Comparison of ENCODE assay signal across 11 mouse cellular contexts in the genomic region with DNA sequence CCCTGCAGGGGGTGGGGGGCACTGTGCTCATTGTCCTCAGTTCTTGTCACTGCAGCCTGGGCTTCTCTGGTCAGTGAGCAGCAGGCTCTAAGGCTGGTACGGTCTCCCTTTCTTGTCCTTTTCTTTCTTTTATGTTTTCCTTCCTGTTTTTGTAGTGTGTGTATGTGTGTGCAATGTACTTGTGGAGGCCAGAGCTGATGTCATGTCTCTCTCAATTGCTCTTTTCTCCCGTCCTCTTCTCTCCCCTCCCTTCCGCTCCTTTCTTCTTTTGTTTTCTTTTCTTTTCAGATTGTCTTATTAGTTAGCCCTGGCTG. TPM values are rescaled to one million over a fixed set of nuclear protein-coding genes. Genes with fewer than 3 reads are reported as not detected.
DNase-seq lines count a peak whose midpoint lies in the region; ATAC-seq lines count a peak whose summit lies in the region.
"Had no signal": no experiment of that assay in that cellular context is flagged by ENCODE, and none has a peak within 500 bp of the region (broad histone marks: within the 10 kb centered on the region; RNA-seq: fewer than 3 reads in every experiment).

No protein-coding gene starts in this region.

- H3K4me3 ChIP-seq in heart, embryonic 11.5 days (ENCODE audit: low read depth, low read length) = no peak overlapping the region
- no peak overlapping the region for H3K4me3 ChIP-seq in embryonic facial prominence, embryonic 11.5 days (ENCODE audit: low read depth, low read length)
- H3K4me3 ChIP-seq in hindbrain, embryonic 13.5 days = peak overlapping the region; percentile 5; the same call in 1 of the 2 replicates
- H3K4me3 ChIP-seq in midbrain, embryonic 12.5 days = peak overlapping the region; percentile 23

- H3K27ac ChIP-seq in heart, embryonic 11.5 days (ENCODE audit: low read depth, low read length) = peak overlapping the region; percentile 73
- H3K27ac ChIP-seq in embryonic facial prominence, embryonic 11.5 days (replicated peaks; ENCODE audit: low read depth, low read length) = no peak overlapping the region
- H3K27ac ChIP-seq in hindbrain, embryonic 13.5 days = peak overlapping the region; percentile 86
- H3K27ac ChIP-seq in midbrain, embryonic 12.5 days (replicated peaks) = peak overlapping the region; percentile 79

- no peaks in the 10 kb centered on the region for H3K9me3 ChIP-seq in heart, embryonic 11.5 days (replicated peaks; ENCODE audit: control insufficient read depth, low read length)
- no peaks in the 10 kb centered on the region for H3K9me3 ChIP-seq in embryonic facial prominence, embryonic 11.5 days (replicated peaks; ENCODE audit: control insufficient read depth, low read length)
- no peaks in the 10 kb centered on the region for H3K9me3 ChIP-seq in hindbrain, embryonic 13.5 days
- no peaks in the 10 kb centered on the region for H3K9me3 ChIP-seq in midbrain, embryonic 12.5 days

- no peak; the same call in 1 of the 2 replicates for ATAC-seq in heart, embryonic 11.5 days (replicated peaks; ENCODE audit: insufficient number of reproducible peaks, low FRiP score, low TSS enrichment)
- 0 out of 2 replicates have a peak, but pooled peaks have one; percentile 53 for ATAC-seq in embryonic facial prominence, embryonic 11.5 days (replicated peaks; ENCODE audit: insufficient number of reproducible peaks, low FRiP score, low TSS enrichment, low read depth)
- no peak for ATAC-seq in hindbrain, embryonic 13.5 days (ENCODE audit: low FRiP score)
- no peak for ATAC-seq in midbrain, embryonic 12.5 days (ENCODE audit: low FRiP score, low read depth)

- peaks cover 53% of the 10 kb centered on the region for H3K4me1 ChIP-seq in heart, embryonic 11.5 days (ENCODE audit: control insufficient read depth, insufficient read depth, low read length)
- H3K4me1 ChIP-seq in embryonic facial prominence, embryonic 11.5 days (ENCODE audit: control insufficient read depth, insufficient read depth, low read length) = peaks cover 9% of the 10 kb centered on the region
- peaks cover 43% of the 10 kb centered on the region for H3K4me1 ChIP-seq in hindbrain, embryonic 13.5 days (replicated peaks)
- peaks cover 31% of the 10 kb centered on the region for H3K4me1 ChIP-seq in midbrain, embryonic 12.5 days

- WGBS in heart, embryonic 11.5 days (ENCODE audit: insufficient replicate concordance) = 54% methylated on average over 3 of the region's 3 CpGs
- 70% methylated on average over 3 of the region's 3 CpGs for WGBS in embryonic facial prominence, embryonic 11.5 days
- 25% methylated on average over 3 of the region's 3 CpGs for WGBS in hindbrain, embryonic 13.5 days
- 42% methylated on average over 3 of the region's 3 CpGs for WGBS in midbrain, embryonic 12.5 days

- H3K27me3 ChIP-seq in heart, embryonic 11.5 days (ENCODE audit: control insufficient read depth, insufficient read depth, low read length) = no peaks in the 10 kb centered on the region
- H3K27me3 ChIP-seq in embryonic facial prominence, embryonic 11.5 days (ENCODE audit: control insufficient read depth, insufficient read depth, low read length) = no peaks in the 10 kb centered on the region
- no peaks in the 10 kb centered on the region for H3K27me3 ChIP-seq in hindbrain, embryonic 13.5 days
- H3K27me3 ChIP-seq in midbrain, embryonic 12.5 days = no peaks in the 10 kb centered on the region

- H3K4me2 ChIP-seq in heart, embryonic 11.5 days = peak overlapping the region; percentile 56
- H3K4me2 ChIP-seq in embryonic facial prominence, embryonic 11.5 days (ENCODE audit: low read depth, low read length) = no peak overlapping the region
- peak overlapping the region; percentile 49 for H3K4me2 ChIP-seq in hindbrain, embryonic 13.5 days
- H3K4me2 ChIP-seq in midbrain, embryonic 12.5 days (replicated peaks) = peak overlapping the region; percentile 45

- no peaks in the 10 kb centered on the region for H3K36me3 ChIP-seq in heart, embryonic 11.5 days (ENCODE audit: control insufficient read depth, insufficient read depth, low read length)
- no peaks in the 10 kb centered on the region for H3K36me3 ChIP-seq in embryonic facial prominence, embryonic 11.5 days (replicated peaks; ENCODE audit: control insufficient read depth, insufficient read depth, low read depth, low read length)
- no peaks in the 10 kb centered on the region for H3K36me3 ChIP-seq in hindbrain, embryonic 13.5 days
- no peaks in the 10 kb centered on the region for H3K36me3 ChIP-seq in midbrain, embryonic 12.5 days

- H3K9ac ChIP-seq in heart, embryonic 11.5 days (ENCODE audit: low read depth, low read length) = no peak overlapping the region
- no peak overlapping the region for H3K9ac ChIP-seq in embryonic facial prominence, embryonic 11.5 days (replicated peaks; ENCODE audit: low read length)
- peak overlapping the region; percentile 55; the same call in 1 of the 2 replicates for H3K9ac ChIP-seq in hindbrain, embryonic 13.5 days
- H3K9ac ChIP-seq in midbrain, embryonic 12.5 days (replicated peaks) = no peak overlapping the region

- intact Hi-C loops in left cerebral cortex, postnatal 25 days (cut with DNase I) = no loop called here

- no peak for DNase-seq in heart, adult 11 months
- no peak for DNase-seq in embryonic facial prominence, embryonic 11.5 days (ENCODE audit: low spot score)
- no peak for DNase-seq in left cerebral cortex, postnatal 25 days (ENCODE audit: low spot score in 2 of 2)
- DNase-seq in retina, postnatal 1 day = no peak
- no peak for DNase-seq in layer of hippocampus, adult 11-12 months (ENCODE audit: low spot score)
- DNase-seq: adrenal gland, postnatal 25 days; kidney, postnatal 36 days had no signal

RNA-seq across cellular contexts. Expression of a gene that starts 29.4 kb away (rescaled TPM):
- polyA plus RNA-seq in heart, embryonic 11.5 days (2014; fragmentation: Nextera tagmentation; extraction: Ambion mirVana) = 23.3 and 24.0 TPM in 2 replicates
- polyA plus RNA-seq in embryonic facial prominence, embryonic 11.5 days (2014; fragmentation: Nextera tagmentation; extraction: Ambion mirVana) = 34.5 and 39.4 TPM in 2 replicates
- 20.1 and 22.5 TPM in 2 replicates for polyA plus RNA-seq in hindbrain, embryonic 13.5 days (2015; fragmentation: Nextera tagmentation; extraction: Ambion mirVana)
- polyA plus RNA-seq in midbrain, embryonic 12.5 days (2016; fragmentation: Nextera tagmentation; extraction: Ambion mirVana) = 36.6 and 39.4 TPM in 2 replicates
- total RNA-seq in left cerebral cortex, postnatal 25 days (2021) = 10 to 100 TPM; 14.4 to 21.6 TPM
- total RNA-seq: megakaryocyte progenitor cell, adult 5-6 weeks had no signal

Comparison
In these comparisons a context has a peak if more than half of its experiments do, and no peak if none do; other contexts are left out.
1. H3K4me3 ChIP-seq: peak in hindbrain, embryonic 13.5 days (single experiment) and midbrain, embryonic 12.5 days (single experiment); none in heart, embryonic 11.5 days (single experiment) and embryonic facial prominence, embryonic 11.5 days (single experiment).